8 mouse cellular contexts compared by ENCODE assay signal in the genomic region with DNA sequence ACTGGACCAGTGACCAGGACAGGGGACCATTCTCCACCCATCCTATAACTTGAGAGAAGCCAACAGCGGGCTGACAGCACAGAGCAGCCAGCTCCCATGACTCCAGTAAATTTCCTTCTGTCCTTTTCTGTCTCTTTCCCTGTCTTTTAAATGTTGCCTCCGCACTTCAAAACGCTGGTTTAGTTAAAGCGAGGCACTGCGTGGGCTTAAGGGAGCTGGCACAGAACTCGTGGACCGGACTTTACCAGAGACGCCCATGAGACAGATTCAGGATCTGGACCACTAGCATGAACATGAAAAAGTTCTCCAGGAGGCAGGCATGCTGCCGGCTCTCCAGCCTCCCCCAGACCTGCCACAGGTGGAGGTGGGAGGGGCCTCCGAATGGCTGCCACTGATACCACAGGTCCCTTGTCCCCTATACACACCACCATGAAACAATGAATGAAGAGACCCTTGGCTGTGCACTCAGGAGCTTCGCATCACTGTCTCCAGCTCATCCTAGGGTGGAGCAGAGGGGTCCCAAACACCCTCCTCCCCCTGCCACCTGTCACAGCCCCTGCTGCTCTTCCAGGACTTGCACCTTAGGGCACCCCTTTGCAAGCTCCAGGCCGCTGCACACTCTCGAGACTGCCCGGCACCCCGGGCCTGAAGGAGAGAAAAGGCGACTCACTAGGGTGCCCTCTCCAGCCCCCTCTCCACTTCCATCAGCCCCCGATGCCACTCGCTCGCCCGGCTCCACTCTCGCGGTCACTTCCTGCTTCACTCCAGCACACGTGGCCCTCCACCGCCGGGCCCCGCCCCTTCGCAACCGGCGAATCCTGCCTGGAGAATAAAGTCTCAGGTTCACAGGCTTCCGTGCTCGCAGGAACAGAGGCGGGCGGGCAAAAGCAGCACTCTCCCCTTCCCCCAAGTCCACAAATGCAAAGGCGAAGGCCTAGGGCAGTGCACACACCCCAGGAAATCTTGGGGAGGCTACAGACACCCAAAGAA. TPM values are rescaled to one million over a fixed set of nuclear protein-coding genes. Genes with fewer than 3 reads are reported as not detected.
A peak's percentile ranks its signal among the peaks of the same experiment; 100 is the strongest.
DNase-seq lines count a peak whose midpoint lies in the region; ATAC-seq and TF ChIP-seq lines count a peak whose summit lies in the region.

No protein-coding gene starts in this region.

- H3K4me3 ChIP-seq in ES-Bruce4 (ENCODE audit: low read depth, low read length): peak overlapping the region; percentile 80
- H3K4me3 ChIP-seq in forebrain, embryonic 13.5 days: peak overlapping the region; percentile 61
- peak overlapping the region; percentile 63 for H3K4me3 ChIP-seq in liver, postnatal 0 days (ENCODE audit: low read depth, low read length)
- peak overlapping the region; percentile 61 for H3K4me3 ChIP-seq in neural tube, embryonic 13.5 days

- peak overlapping the region; percentile 46 for H3K9ac ChIP-seq in ES-Bruce4 (ENCODE audit: low read depth, poor library complexity, severe bottlenecking)
- peak overlapping the region; percentile 73 for H3K9ac ChIP-seq in forebrain, embryonic 13.5 days
- peak overlapping the region; percentile 67 for H3K9ac ChIP-seq in liver, postnatal 0 days (replicated peaks)
- peak overlapping the region; percentile 81 for H3K9ac ChIP-seq in neural tube, embryonic 13.5 days

- H3K9me3 ChIP-seq in ES-Bruce4 (replicated peaks; ENCODE audit: control insufficient read depth, insufficient read depth, low read length, poor library complexity, severe bottlenecking): no peaks in the 10 kb centered on the region
- H3K9me3 ChIP-seq in forebrain, embryonic 13.5 days (replicated peaks): no peaks in the 10 kb centered on the region
- H3K9me3 ChIP-seq in liver, postnatal 0 days (ENCODE audit: low read length): no peaks in the 10 kb centered on the region
- no peaks in the 10 kb centered on the region for H3K9me3 ChIP-seq in neural tube, embryonic 13.5 days

- no peak for TF ChIP-seq CTCF in ES-Bruce4 (IDR thresholded peaks at IDR 0.05; ENCODE audit: low read depth, low read length)
- no peak for TF ChIP-seq CTCF in liver, postnatal 0 days (IDR thresholded peaks at IDR 0.05; ENCODE audit: low read depth)

- no peaks in the 10 kb centered on the region for H3K4me1 ChIP-seq in ES-Bruce4 (ENCODE audit: control insufficient read depth, insufficient read depth, low read length)
- peaks cover 16% of the 10 kb centered on the region for H3K4me1 ChIP-seq in forebrain, embryonic 13.5 days
- peaks cover 20% of the 10 kb centered on the region for H3K4me1 ChIP-seq in liver, postnatal 0 days (ENCODE audit: insufficient read depth)
- H3K4me1 ChIP-seq in neural tube, embryonic 13.5 days (replicated peaks): peaks cover 21% of the 10 kb centered on the region

- H3K36me3 ChIP-seq in ES-Bruce4 (ENCODE audit: control insufficient read depth, insufficient read depth, low read length, poor library complexity, severe bottlenecking): no peaks in the 10 kb centered on the region
- H3K36me3 ChIP-seq in forebrain, embryonic 13.5 days (ENCODE audit: poor library complexity, severe bottlenecking): no peaks in the 10 kb centered on the region
- H3K36me3 ChIP-seq in liver, postnatal 0 days (replicated peaks; ENCODE audit: insufficient read depth, low read length): no peaks in the 10 kb centered on the region; the same call in 1 of the 2 replicates
- H3K36me3 ChIP-seq in neural tube, embryonic 13.5 days: no peaks in the 10 kb centered on the region

- peak; percentile 62 for DNase-seq in c-Kit-positive CD71-positive TER-119-positive erythroid progenitor cells, embryonic 14.5 days (ENCODE audit: low spot score)
- peak; percentile 75 to 82 for DNase-seq in heart, postnatal 14 days
- DNase-seq in large intestine, adult 2 months (ENCODE audit: low read depth, low spot score): peak; percentile 73
- peak; percentile 88 for DNase-seq in liver, postnatal 0 days
- peak; percentile 58 for DNase-seq in telencephalon, adult 2 months (ENCODE audit: low read depth, low spot score)

- intact Hi-C loops in heart, postnatal 14 days (cut with DNase I): no loop called here

- TF ChIP-seq POLR2A in ES-Bruce4 (IDR thresholded peaks at IDR 0.05; ENCODE audit: insufficient read depth, low read length): no peak

- 9% methylated on average over 32 of the region's 34 CpGs for WGBS in forebrain, embryonic 13.5 days
- 6% methylated on average over 34 of the region's 34 CpGs for WGBS in large intestine, adult 2 months
- 8% methylated on average over 34 of the region's 34 CpGs for WGBS in liver, postnatal 0 days (ENCODE audit: insufficient replicate concordance)
- WGBS in neural tube, embryonic 13.5 days: 8% methylated on average over 34 of the region's 34 CpGs

- H3K27me3 ChIP-seq in ES-Bruce4 (ENCODE audit: control insufficient read depth, insufficient read depth, low read length, poor library complexity, severe bottlenecking): no peaks in the 10 kb centered on the region
- no peaks in the 10 kb centered on the region for H3K27me3 ChIP-seq in forebrain, embryonic 13.5 days
- no peaks in the 10 kb centered on the region for H3K27me3 ChIP-seq in liver, postnatal 0 days (ENCODE audit: insufficient read depth, low read length)
- no peaks in the 10 kb centered on the region for H3K27me3 ChIP-seq in neural tube, embryonic 13.5 days

- no peak overlapping the region for H3K27ac ChIP-seq in ES-Bruce4 (ENCODE audit: insufficient read depth, low read length)
- H3K27ac ChIP-seq in forebrain, embryonic 13.5 days: no peak overlapping the region
- H3K27ac ChIP-seq in liver, postnatal 0 days (ENCODE audit: low read depth): no peak overlapping the region
- no peak overlapping the region for H3K27ac ChIP-seq in neural tube, embryonic 13.5 days (replicated peaks)

- TF ChIP-seq EP300 in ES-Bruce4 (IDR thresholded peaks at IDR 0.05; ENCODE audit: insufficient read depth, low read depth, low read length): no peak
- no peak for TF ChIP-seq EP300 in liver, postnatal 0 days (IDR thresholded peaks at IDR 0.05; ENCODE audit: low read depth)

- peak; percentile 94 for ATAC-seq in forebrain, embryonic 13.5 days
- ATAC-seq in liver, postnatal 0 days: peak; percentile 91
- ATAC-seq in neural tube, embryonic 13.5 days (ENCODE audit: low read depth): peak; percentile 87

- H3K4me2 ChIP-seq in forebrain, embryonic 13.5 days: peak overlapping the region; percentile 82
- H3K4me2 ChIP-seq in liver, postnatal 0 days (ENCODE audit: low read depth, low read length): peak overlapping the region; percentile 91
- H3K4me2 ChIP-seq in neural tube, embryonic 13.5 days: peak overlapping the region; percentile 94

RNA-seq across cellular contexts. Expression of gene Sstr2, which starts 53.8 kb away (rescaled TPM):
- 0.57 TPM in 1 of 2 replicates, not detected in the other for polyA plus RNA-seq in ES-Bruce4 (2011; ENCODE audit: insufficient read depth, insufficient read length, low read depth, missing spikeins)
- polyA plus RNA-seq in forebrain, embryonic 13.5 days (2015; fragmentation: Nextera tagmentation; extraction: Ambion mirVana): 62.7 and 78.0 TPM in 2 replicates
- not detected for total RNA-seq in heart, postnatal 14 days (2021)
- 0.20 and 0.21 TPM in 2 replicates for polyA plus RNA-seq in large intestine, adult 2 months (2012; rRNA removed)
- 1.6 and 2.0 TPM in 2 replicates for polyA plus RNA-seq in liver, postnatal 0 days (2015; fragmentation: Nextera tagmentation; extraction: Ambion mirVana)
- polyA plus RNA-seq in neural tube, embryonic 13.5 days (2015; fragmentation: Nextera tagmentation; extraction: Ambion mirVana): 16.4 and 21.4 TPM in 2 replicates
